Mouse (Mus musculus) common myeloid progenitor, adult 5-6 weeks (primary cell): ENCODE results near the gene Ipo9. TPM values are rescaled to one million over a fixed set of nuclear protein-coding genes. Genes with fewer than 3 reads are reported as not detected.

Experiments
- ATAC-seq: replicated peaks from 2 replicates; pipeline ENCODE4 v1.8.0; 2016; ENCODE audit warnings: low read depth, mild to moderate bottlenecking, moderate TSS enrichment, inconsistent platforms; ENCODE audit not compliant: poor library complexity, severe bottlenecking
- total RNA-seq: library from RNA; stranded (forward); fragments of 200-1000, 187-1606 nt; gene quantifications from 2 replicates; pipeline ENCODE4 v1.2.3, GENCODE M21; 2017

The Ipo9 gene
- total RNA-seq, result 46.0 and 68.1 TPM in 2 replicates

- ATAC-seq, result peak; percentile 93
These were observed at the start of gene Ipo9 for GRCm38 (mm10) chr1:135429901-135430668. Gene Ipo9, minus strand, starts transcription at chr1:135430499.

- ATAC-seq, result no peak
These were observed 45.2 kb upstream of the Ipo9 start for GRCm38 (mm10) chr1:135475571-135475895.

- ATAC-seq, result no peak
These were observed 44.7 kb upstream of the Ipo9 start for GRCm38 (mm10) chr1:135474861-135475570.

- no peak for ATAC-seq
These were observed 42.2 kb upstream of the Ipo9 start for GRCm38 (mm10) chr1:135472536-135472935.

- 0 out of 2 replicates have a peak, but pooled peaks have one; percentile 42 for ATAC-seq
These were observed 41.4 kb upstream of the Ipo9 start for GRCm38 (mm10) chr1:135471742-135472141.

- ATAC-seq, result no peak
These were observed 40.2 kb upstream of the Ipo9 start for GRCm38 (mm10) chr1:135470546-135470945.

GRCm38 (mm10) chr1:135467462-135467861, 37.2 kb upstream of the Ipo9 start:
- no peak for ATAC-seq

GRCm38 (mm10) chr1:135466935-135467334, 36.6 kb upstream of the Ipo9 start:
- no peak for ATAC-seq

GRCm38 (mm10) chr1:135465734-135466133, 35.4 kb upstream of the Ipo9 start:
- no peak for ATAC-seq

GRCm38 (mm10) chr1:135462736-135463135, 32.4 kb upstream of the Ipo9 start:
- ATAC-seq, result no peak

- ATAC-seq, result no peak
These were observed 32.0 kb upstream of the Ipo9 start for GRCm38 (mm10) chr1:135462304-135462703.

- ATAC-seq, result no peak
These were observed 30.9 kb upstream of the Ipo9 start for GRCm38 (mm10) chr1:135461097-135461730.

GRCm38 (mm10) chr1:135460521-135460920, 30.2 kb upstream of the Ipo9 start:
- ATAC-seq, result no peak

GRCm38 (mm10) chr1:135457860-135458259, 27.6 kb upstream of the Ipo9 start:
- no peak for ATAC-seq

- peak; percentile 93 for ATAC-seq
These were observed 22.0 kb upstream of the Ipo9 start for GRCm38 (mm10) chr1:135452259-135452658.

GRCm38 (mm10) chr1:135451419-135451818, 21.1 kb upstream of the Ipo9 start:
- no peak for ATAC-seq

- ATAC-seq, result no peak
These were observed 19.6 kb upstream of the Ipo9 start for GRCm38 (mm10) chr1:135449876-135450275.

- ATAC-seq, result no peak
These were observed 18.6 kb upstream of the Ipo9 start for GRCm38 (mm10) chr1:135448940-135449339.

GRCm38 (mm10) chr1:135443506-135443905, 13.2 kb upstream of the Ipo9 start:
- no peak for ATAC-seq

- no peak for ATAC-seq
These were observed 11.6 kb upstream of the Ipo9 start for GRCm38 (mm10) chr1:135441861-135442260.

GRCm38 (mm10) chr1:135440986-135441385, 10.7 kb upstream of the Ipo9 start:
- ATAC-seq, result no peak
